Mouse (Mus musculus): Measurements from ENCODE around the gene Ccdc47. TPM values are rescaled to one million over a fixed set of nuclear protein-coding genes. Genes with fewer than 3 reads are reported as not detected.

Gene Ccdc47
- total and polyA plus RNA-seq, 2 experiments = 16.9 to 48.9 TPM

DNA sequence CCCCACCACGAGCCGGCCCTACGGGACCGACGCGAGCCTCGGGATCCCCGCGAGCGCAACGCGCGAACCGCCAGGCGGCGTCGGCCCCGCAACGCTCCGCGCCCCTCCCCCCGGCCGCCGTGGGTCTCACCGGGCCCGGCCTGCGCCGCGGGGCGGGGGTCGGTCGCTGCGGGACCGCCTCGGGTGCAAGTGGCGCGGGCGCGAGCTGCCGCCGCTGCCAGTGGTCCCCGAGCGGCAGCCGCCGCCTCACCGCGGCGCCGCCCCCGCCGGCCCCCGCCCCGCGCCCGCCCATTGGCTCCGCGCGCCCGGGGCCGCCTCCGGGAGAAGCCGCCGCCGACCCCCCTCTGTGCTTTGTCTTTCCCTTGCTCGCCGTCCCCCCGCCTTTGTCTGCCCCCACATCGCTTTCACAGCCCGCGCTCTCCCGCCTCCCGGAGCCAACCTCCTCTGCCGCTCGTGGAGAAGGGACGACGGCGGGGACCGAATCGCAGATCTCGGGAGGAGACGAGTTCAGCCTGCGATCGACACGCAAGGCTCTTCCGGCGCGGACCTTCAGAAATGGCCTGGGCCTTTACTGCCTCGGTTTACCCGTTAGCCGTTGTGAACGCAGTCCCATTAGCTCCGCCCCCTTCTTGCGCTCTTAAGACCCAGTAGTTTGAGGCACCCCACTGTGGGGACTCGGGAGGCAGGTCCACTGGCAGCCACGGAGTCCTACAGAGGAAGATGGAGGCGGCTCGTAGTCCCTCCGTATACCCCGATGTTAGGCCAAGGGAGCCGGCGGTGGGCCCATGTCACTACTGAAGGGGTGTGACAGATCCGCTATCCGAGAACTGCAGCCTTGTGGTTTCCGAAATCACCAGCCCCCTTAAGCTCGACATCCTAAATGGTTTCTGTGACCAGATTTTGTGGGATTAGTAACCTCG, 56.0 kb downstream of the Ccdc47 start:
- WGBS = 3% methylated on average over 97 of the region's 106 CpGs
- DNase-seq (ENCODE audit: extremely low read depth, low read depth, low spot score) = peak; percentile 28
- Histone ChIP-seq H3K27ac (replicated peaks; ENCODE audit: insufficient read depth, low read depth, low read length) (peak overlapping the region; percentile 16), H3K36me3 (ENCODE audit: control insufficient read depth, insufficient read depth, low read length) (no peaks in the 10 kb centered on the region), H3K4me1 (ENCODE audit: control insufficient read depth, insufficient read depth, low read length) (peaks cover 5% of the 10 kb centered on the region; the same call in 1 of the 2 replicates), H3K79me2 (ENCODE audit: control insufficient read depth, insufficient read depth, low read length) (no peaks in the 10 kb centered on the region), H3K4me3 (ENCODE audit: insufficient read depth, low read depth, low read length) (peak overlapping the region; percentile 66), H3K27me3 (ENCODE audit: control insufficient read depth, insufficient read depth, low read length) (no peaks in the 10 kb centered on the region), H3K9ac (ENCODE audit: low read depth, low read length) (peak overlapping the region; percentile 82)
- peak; percentile 40; the same call in 1 of the 2 replicates for TF ChIP-seq CTCF (IDR thresholded peaks at IDR 0.05; ENCODE audit: low read depth, low read length)
- peak; percentile 54; the same call in 1 of the 2 replicates for TF ChIP-seq POLR2A (IDR thresholded peaks at IDR 0.05; ENCODE audit: extremely low read depth, insufficient read depth, low read length)

- peak overlapping the region; percentile 82 for H3K9ac ChIP-seq (ENCODE audit: low read depth, low read length)
- no peaks in the 10 kb centered on the region for H3K79me2 ChIP-seq (ENCODE audit: control insufficient read depth, insufficient read depth, low read length)
- no peaks in the 10 kb centered on the region for H3K36me3 ChIP-seq (ENCODE audit: control insufficient read depth, insufficient read depth, low read length)
- H3K4me3 ChIP-seq (ENCODE audit: insufficient read depth, low read depth, low read length) = peak overlapping the region; percentile 66
- no peak overlapping the region; the same call in 1 of the 2 replicates for H3K27ac ChIP-seq (replicated peaks; ENCODE audit: insufficient read depth, low read depth, low read length)
- DNase-seq (ENCODE audit: extremely low read depth, low read depth, low spot score) = peak; percentile 42
- peaks cover 11% of the 10 kb centered on the region for H3K4me1 ChIP-seq (ENCODE audit: control insufficient read depth, insufficient read depth, low read length)
- TF ChIP-seq CTCF (IDR thresholded peaks at IDR 0.05; ENCODE audit: low read depth, low read length) = no peak
- no peak for TF ChIP-seq POLR2A (IDR thresholded peaks at IDR 0.05; ENCODE audit: extremely low read depth, insufficient read depth, low read length)
- WGBS = 1% methylated on average over 14 of the region's 25 CpGs
- H3K27me3 ChIP-seq (ENCODE audit: control insufficient read depth, insufficient read depth, low read length) = no peaks in the 10 kb centered on the region
Observed at GRCm38 (mm10) chr11:106159216-106159920, 56.8 kb downstream of the Ccdc47 start.

DNA sequence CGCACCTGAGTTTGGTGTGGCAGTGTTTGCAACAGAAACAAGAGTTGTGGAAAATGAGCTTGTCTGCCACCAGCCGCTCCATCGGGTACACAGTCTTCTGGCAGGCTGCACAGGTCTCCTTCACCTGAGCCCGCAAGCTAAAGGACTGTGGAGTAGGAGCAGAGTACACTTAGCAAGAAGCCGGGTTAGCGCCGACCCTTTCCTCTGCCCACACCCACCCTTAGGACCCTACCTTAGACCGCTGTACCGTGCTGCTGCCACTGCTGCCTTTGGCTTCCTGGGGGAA, 57.3 kb downstream of the Ccdc47 start:
- DNase-seq (ENCODE audit: extremely low read depth, low read depth, low spot score) = no peak
- peak overlapping the region; percentile 37; the same call in 1 of the 2 replicates for H3K9ac ChIP-seq (ENCODE audit: low read depth, low read length)
- peak overlapping the region; percentile 66 for H3K4me3 ChIP-seq (ENCODE audit: insufficient read depth, low read depth, low read length)
- TF ChIP-seq CTCF (IDR thresholded peaks at IDR 0.05; ENCODE audit: low read depth, low read length) (no peak), POLR2A (IDR thresholded peaks at IDR 0.05; ENCODE audit: extremely low read depth, insufficient read depth, low read length) (no peak)
- H3K36me3 ChIP-seq (ENCODE audit: control insufficient read depth, insufficient read depth, low read length) = no peaks in the 10 kb centered on the region
- peaks cover 16% of the 10 kb centered on the region for H3K4me1 ChIP-seq (ENCODE audit: control insufficient read depth, insufficient read depth, low read length)
- no peak overlapping the region for H3K27ac ChIP-seq (replicated peaks; ENCODE audit: insufficient read depth, low read depth, low read length)
- no peaks in the 10 kb centered on the region for H3K79me2 ChIP-seq (ENCODE audit: control insufficient read depth, insufficient read depth, low read length)
- WGBS = 47% methylated on average over 9 of the region's 9 CpGs
- no peaks in the 10 kb centered on the region for H3K27me3 ChIP-seq (ENCODE audit: control insufficient read depth, insufficient read depth, low read length)

DNA sequence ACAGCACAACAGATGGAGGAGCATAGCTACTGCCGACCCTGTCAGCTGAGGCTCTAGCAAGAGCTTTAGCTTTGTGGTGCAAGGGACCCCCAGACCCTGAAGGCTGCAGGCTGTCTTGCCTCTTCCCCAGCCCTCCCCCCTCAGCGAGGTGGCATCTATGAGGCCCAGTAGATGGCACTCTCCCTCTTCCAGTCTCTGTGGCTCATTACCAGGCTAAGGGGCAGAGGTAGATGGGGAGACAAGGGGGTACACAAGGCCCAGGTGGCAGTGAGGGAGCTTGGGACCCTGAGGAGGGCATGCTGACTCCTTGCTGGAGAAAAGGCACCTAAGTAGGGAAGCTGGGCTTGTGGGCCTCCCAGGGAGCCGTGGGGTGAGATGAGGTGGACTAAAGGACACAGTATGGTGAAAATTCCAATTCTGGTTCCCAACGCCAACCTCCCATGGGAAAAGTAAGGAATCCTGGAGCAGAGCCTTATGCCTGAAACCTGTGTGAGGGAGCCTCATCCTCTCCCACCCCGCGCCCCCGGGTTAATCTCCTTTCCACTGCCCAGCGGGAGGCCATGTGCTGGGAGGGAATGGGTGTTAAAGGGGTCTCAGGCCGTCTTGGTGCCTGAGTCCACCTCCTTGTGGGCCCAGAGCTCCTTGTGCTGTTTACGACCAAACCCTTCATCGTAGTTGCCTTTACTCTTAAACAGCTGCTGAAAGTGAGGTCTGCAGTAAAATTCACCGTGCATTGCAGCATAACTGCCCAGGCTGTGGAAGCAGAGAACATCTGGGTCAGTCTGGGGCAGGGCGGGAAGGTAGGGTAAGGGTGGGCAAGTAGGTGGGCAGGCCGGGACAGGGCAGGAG, 57.8 kb downstream of the Ccdc47 start:
- H3K9ac ChIP-seq (ENCODE audit: low read depth, low read length) = no peak overlapping the region
- peak; percentile 77 for TF ChIP-seq CTCF (IDR thresholded peaks at IDR 0.05; ENCODE audit: low read depth, low read length)
- no peak for TF ChIP-seq POLR2A (IDR thresholded peaks at IDR 0.05; ENCODE audit: extremely low read depth, insufficient read depth, low read length)
- no peaks in the 10 kb centered on the region for H3K79me2 ChIP-seq (ENCODE audit: control insufficient read depth, insufficient read depth, low read length)
- no peaks in the 10 kb centered on the region for H3K36me3 ChIP-seq (ENCODE audit: control insufficient read depth, insufficient read depth, low read length)
- H3K27me3 ChIP-seq (ENCODE audit: control insufficient read depth, insufficient read depth, low read length) = no peaks in the 10 kb centered on the region
- DNase-seq (ENCODE audit: extremely low read depth, low read depth, low spot score) = no peak
- H3K4me1 ChIP-seq (ENCODE audit: control insufficient read depth, insufficient read depth, low read length) = peaks cover 16% of the 10 kb centered on the region
- 73% methylated on average over 14 of the region's 14 CpGs for WGBS
- H3K4me3 ChIP-seq (ENCODE audit: insufficient read depth, low read depth, low read length) = peak overlapping the region; percentile 66; the same call in 1 of the 2 replicates
- no peak overlapping the region for H3K27ac ChIP-seq (replicated peaks; ENCODE audit: insufficient read depth, low read depth, low read length)

GRCm38 (mm10) chr11:106157154-106157553, 59.0 kb downstream of the Ccdc47 start:
- Histone ChIP-seq H3K79me2 (ENCODE audit: control insufficient read depth, insufficient read depth, low read length) (no peaks in the 10 kb centered on the region), H3K9ac (ENCODE audit: low read depth, low read length) (no peak overlapping the region), H3K4me1 (ENCODE audit: control insufficient read depth, insufficient read depth, low read length) (peaks cover 16% of the 10 kb centered on the region), H3K36me3 (ENCODE audit: control insufficient read depth, insufficient read depth, low read length) (peaks cover 2% of the 10 kb centered on the region; the same call in 1 of the 2 replicates), H3K27ac (replicated peaks; ENCODE audit: insufficient read depth, low read depth, low read length) (no peak overlapping the region), H3K27me3 (ENCODE audit: control insufficient read depth, insufficient read depth, low read length) (no peaks in the 10 kb centered on the region), H3K4me3 (ENCODE audit: insufficient read depth, low read depth, low read length) (no peak overlapping the region)
- TF ChIP-seq POLR2A (IDR thresholded peaks at IDR 0.05; ENCODE audit: extremely low read depth, insufficient read depth, low read length) = no peak
- TF ChIP-seq CTCF (IDR thresholded peaks at IDR 0.05; ENCODE audit: low read depth, low read length) = no peak
- no peak for DNase-seq (ENCODE audit: extremely low read depth, low read depth, low spot score)
- WGBS = 73% methylated on average over 7 of the region's 7 CpGs
